Mouse (Mus musculus) spleen, postnatal 36 days (tissue): ENCODE measurements around the gene Tiprl.

Experiments used
- DNase-seq, 2 experiments: peaks; one replicate each; pipeline ENCODE4 v3.0.0; 2022; ENCODE audit warnings: low spot score in 2 of 2, mixed read lengths in 1 of 2

Gene Tiprl

DNA sequence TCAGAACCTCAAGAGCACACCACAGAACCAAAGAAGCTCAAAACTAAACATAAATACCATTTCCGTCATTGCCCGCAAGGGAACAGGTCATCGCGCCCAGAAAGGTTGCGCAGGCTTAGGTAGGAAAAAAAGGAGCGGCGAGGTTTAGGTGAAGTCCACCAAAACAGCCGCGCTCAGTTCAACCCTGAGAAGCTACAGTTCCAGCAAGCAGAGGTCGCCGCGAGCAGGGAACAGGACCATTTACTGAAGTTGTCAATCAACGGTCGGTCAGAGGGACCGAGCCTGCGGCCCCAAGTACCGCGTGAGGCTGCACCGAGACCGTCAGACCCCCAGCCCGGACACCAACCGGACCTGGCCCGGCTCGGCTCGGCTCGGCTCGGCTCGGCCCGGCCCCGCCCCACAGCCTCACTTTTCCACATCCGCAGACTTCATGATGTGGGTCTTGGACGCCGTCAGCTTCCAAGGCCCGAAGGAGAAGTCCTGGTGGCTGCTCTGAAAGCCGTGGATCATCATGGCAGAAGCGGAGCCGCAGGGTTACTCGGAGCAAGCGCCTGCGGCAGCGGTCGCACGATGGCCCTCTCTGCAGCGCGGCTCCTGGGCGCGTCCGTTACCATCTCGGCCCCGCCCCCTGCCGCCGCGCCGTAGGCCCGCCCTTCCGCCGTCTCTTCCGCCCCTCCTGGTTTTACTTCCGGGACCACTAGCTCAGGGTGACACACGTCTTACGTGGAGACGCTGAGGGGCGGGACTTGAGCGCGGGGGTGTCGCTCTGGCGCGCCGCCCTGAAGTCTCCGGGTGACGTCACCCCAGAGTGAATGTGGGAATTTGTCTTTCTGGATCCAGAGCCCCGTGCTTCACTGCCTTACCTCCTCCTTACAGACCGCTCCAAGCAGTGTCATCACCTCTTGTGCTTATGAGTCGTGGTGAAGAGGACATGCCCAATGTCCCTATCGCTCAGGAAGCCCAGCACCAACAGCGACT lies at the start of gene Tiprl:
Gene Tiprl, minus strand, starts transcription at position 676 of the 978 bp plus-strand sequence.
- peak; percentile 96 to 97 for DNase-seq

DNA sequence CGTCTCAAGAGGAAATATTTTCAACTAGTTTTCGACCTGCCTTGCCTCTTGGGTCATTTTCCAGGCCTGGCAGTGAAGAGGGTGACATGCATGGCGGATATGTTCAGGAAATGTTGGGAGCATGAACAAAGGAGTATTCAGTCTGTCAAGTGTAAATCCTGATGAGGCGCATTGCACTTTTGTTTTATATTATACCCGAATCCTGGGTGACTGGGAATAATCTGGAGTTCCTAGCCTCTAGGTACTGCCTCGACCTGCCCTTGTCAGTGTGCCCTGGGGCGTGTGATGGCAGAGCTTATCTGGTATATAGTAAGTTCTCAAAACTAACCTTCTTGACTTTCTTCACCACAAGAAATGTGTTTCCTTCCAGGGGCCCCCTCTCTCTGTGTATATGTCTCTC lies 47.3 kb upstream of the Tiprl start:
- DNase-seq, result no peak

DNA sequence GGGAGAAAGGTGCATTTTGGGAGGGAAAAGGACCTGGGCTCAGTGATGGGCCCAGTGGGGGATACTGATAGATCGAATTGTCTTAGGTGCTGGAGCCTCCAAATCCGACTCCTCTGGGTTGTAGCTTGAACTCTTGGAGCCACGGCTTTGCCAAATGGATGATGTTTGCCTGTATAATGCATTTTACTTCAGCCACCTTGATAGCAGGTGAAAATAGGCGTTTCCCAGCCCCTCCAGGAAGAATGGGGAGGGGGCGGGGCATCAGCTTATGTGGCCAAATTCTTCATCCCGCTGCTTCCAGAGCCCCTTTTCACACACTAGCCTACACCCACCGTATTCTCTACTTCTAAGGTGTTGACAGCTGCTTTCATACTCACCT lies 46.2 kb upstream of the Tiprl start:
- no peak for DNase-seq

DNA sequence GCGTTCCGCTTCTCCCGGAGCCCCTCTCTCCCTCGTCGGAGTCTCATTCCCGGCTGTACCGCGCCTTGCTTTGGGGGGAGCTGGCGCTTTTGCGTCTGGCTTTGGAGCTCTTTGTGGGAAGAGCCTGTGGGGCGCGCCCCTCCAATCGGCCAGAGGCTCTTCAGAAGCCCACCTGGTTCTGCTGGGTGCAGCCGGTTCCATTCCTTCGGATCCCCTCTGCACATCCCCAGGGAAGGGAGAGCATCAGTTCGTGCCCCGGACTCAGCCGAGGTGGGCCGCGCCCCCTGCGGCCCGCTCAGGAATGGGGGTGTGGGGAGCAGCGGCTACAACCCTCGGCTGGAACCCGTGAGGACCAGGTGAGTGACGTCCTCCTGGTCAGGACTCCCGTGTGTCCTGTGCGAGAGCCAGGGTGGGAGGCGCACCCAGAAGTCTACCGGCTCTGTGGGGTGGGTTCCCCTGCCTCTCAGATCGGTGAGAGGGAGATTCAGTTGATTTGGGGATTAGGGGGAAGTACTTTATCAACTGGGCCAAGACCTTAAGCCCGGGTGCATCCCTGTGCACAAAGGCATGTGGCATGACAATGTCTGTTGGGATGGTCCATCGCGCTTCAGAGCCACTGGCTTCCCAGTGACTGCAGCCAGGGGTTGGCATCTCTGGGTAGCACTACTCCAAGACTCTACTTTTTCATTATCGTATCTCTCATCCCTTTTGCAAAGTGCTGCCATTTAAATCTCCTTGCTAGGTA lies 45.6 kb upstream of the Tiprl start:
- no peak for DNase-seq

DNA sequence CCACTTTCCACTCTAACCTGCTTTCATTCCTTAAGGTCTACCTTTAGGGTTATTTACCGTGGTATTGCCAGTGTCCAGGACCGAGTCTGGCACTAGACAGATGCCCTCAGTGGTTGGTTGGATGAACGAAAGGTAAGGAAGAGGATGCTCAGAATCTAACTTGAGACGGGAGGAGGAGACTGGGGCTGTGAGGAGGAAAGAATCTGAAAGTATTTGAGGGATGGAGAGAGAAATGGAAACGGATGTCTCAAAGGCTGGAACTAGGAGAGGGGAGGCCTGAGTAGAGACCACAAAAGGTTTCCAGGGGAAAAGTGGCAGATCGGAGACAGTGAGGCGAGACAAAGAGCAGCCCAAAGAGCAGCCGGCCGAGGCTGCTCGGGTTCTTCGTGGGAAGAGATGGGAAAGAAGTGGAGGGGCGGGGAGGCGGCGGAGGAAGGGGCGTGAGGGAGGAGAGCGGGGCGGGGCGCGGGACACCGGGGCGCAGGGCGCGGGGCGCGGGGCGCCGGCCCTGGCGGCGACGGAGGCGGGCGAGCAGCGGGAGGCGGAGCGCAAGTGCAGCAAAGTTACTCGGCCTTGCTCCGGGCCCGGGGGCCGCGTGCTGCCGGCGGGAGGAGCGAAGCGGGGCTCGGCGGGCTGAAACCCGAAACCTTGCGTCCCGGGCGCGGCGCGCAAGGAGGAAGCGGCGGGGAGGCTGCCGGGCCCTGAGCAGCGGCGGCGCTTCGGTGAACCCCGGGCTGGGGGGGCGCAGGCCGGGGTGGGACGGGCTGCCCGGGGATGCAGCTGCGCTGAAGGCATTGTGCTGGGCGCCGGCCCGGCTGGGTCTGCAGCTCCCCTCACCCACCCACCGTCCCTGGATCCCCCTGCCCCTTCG lies 44.8 kb upstream of the Tiprl start:
- peak; percentile 9 to 26 for DNase-seq

DNA sequence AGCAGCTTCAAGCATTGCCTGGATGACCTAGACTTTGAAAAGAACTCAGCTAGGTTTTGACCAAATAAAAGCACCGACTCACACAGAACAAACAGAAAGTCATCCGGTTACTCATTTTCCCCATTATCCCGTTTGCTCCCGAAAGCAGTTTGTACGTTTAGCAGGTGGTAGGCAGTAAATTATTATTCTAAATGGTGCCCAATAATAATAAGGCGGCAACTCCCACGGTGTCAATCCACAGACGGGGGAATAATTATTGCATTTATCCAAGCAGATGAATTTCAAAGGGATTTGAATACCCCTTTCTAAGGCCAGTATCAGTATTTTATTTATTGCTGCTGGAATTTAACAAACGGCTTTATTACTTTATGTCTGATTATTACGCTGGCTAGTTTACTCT lies 43.9 kb upstream of the Tiprl start:
- DNase-seq, result no peak

DNA sequence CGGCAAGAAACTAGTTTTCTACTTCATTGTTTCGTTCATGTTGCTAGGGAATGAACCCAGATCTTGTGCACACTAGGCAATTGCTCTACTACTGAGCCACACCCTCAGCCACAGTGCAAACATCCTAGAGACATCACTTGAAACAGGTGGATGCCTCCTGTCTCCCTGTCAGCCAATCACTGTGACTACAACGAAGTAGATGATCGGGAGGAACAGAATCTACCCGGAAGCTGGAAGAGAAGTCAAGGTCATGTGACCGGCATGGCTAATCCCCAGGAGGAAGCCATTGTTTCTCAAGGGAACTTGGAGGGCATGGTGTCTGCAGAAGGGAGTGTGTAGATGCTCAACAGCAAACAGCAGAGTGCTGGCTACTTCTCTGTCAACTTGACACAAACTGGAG lies 38.1 kb upstream of the Tiprl start:
- no peak for DNase-seq

DNA sequence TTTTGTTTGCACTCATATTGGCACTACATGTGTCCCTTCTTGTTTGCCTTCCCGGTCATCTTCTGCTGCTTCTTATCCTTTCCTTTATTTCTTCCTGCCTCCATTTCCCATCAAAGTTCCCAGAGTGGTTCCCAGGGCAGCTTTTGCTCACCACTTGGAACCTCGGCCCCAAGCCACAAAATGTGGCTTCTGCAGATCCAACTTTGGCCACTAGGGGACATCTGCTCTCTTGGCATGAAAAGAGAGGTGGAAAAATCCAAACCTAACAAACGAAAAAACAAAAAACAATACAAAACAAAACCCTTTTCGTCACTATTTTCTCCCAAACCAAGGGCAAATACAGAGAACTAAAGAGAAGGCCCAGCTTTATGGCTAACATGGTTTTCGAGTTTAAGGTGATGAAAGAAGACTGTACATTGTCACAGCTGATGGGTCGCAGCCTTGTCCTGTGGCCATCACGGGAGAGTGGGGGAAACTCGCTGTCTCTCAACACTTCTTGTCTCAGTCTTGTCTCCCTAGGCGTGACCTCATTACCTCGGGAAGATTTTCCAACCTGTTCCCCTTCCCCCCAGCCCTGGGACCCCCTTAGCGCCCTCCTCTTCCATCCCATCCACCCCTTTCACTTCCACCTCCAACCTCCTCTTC lies 15.4 kb upstream of the Tiprl start:
- DNase-seq, result no peak

DNA sequence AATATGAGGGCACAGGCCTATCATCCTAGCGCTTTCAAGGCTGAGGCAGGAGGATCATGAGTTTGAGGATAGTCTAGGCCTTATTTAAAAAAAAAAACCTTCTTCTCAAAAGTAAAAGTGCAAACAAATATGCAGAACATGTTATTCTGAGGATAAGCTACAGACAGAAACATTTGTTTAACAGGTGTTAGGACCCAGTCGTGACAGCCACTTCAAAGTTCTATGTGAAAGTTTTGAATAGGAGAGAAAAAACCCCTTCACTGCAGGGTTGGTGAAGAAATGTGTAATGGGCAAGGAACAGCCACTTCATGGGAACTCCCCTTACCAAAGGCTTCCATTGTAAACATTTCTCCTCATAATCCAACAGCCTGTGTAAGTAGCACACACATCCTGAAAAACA lies 13.8 kb upstream of the Tiprl start:
- DNase-seq, result no peak

DNA sequence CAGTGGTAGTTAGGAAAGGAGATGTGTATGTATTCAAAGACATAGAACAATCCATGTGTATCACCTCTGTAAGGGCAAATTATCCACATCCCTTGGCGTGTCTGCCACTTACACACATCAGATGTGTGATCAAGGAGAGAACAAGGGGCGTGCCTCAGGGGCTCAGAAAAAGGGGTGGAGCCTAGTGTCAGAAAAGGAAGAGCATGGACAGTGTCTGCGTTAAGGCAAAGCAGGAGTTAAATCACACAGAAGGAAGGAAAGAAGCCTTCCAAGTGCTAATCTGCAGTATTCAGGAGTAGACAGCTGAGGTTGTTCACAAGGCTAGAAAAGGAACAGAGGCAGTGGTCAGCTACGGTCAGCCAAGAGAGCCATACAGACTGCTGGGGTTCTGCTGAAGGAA lies 12.0 kb upstream of the Tiprl start:
- DNase-seq, result no peak

DNA sequence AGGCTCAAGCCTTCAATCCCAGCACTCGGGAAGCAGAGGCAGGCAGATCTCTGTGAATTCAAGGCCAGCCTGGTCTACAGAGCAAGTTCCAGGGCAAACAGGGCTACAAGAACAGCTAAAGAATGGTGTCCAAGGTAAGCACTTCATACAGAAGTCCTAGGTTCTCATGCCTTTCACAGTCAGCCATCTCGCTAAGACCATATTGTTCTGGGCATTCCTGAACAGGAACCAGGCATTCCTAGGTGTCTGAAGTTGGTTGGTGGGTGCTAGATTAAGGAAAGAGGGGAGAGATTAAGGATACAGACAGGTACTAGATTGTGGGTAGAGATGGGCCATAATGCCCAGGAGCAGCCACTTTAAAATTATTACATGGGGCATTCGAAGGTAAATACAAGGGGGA lies 11.0 kb upstream of the Tiprl start:
- DNase-seq, result no peak

DNA sequence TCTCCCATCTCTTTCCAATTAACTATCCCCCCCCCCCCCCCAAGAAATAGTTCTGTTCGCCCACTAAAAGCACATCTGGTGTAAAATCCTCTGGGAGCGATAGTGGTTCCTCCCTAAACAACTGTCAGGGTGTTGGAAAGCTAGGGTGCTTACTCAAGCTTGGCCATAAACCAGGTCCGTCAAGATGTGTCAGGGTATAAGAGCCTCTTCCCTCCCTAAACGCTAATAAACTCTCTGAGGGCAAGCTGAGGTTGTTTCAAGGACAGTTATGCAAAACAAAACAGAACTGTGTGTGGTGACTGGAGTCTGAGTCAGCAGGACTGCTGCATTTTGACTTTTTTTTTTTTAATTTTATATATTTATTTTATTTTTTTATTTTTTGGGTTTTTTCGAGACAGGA lies 10.3 kb upstream of the Tiprl start:
- no peak for DNase-seq

DNA sequence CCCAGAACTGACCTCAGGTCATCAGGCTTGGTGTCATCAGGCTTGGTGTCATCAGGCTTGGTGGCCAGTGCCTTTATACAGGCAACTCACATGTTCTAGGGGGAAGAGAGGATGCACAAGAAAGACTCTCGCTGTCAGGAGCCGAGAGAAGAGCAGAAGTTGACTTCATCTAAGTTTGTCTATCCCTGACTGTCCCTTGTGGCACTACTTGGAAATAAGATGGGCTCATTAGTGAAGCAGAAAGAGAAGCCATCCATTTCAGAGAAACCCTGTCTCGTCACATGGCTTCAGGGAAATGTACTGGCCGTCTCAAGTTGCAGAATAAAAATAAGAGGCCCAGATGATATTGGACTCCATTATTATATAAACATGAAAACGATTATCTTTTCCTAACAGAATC lies 9.8 kb upstream of the Tiprl start:
- DNase-seq, result no peak

DNA sequence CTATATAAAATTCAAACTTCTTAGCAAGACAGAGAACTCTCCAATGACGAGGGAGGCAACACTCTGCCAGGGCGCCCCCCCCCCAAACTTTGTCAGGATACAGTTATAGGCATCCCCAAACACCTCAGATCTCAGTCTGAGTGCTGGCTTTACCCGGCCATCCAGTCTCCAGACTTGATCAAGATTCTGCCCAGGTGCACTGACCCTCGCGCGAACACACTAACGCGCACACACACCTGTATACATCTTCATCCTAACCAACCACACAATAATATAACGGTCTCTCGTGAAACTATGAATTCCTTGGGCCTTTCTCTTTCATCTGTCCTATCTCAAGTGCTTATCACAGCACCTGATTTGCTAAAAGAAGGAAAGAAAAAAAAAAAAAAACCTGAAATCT lies 950 bp downstream of the Tiprl start:
- DNase-seq, result no peak

DNA sequence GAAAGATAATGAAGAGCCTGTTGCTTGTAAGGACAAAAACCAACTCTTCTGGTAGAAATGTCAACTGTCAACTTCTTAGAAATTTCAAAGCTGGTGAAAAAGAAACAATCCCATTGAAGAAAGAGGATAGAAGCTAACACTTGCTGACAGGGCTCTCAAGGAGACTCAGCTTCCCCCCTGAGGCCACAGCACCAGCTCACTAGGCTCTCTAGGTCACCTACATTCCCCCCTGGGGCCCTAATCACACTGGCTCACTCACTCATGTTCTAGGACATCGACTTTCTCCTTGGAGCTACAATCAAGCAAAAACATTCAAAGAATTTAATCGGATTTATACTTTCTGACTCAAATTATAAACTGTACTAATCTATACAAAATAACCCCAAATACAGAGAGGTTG lies 3.0 kb downstream of the Tiprl start:
- DNase-seq, result no peak

DNA sequence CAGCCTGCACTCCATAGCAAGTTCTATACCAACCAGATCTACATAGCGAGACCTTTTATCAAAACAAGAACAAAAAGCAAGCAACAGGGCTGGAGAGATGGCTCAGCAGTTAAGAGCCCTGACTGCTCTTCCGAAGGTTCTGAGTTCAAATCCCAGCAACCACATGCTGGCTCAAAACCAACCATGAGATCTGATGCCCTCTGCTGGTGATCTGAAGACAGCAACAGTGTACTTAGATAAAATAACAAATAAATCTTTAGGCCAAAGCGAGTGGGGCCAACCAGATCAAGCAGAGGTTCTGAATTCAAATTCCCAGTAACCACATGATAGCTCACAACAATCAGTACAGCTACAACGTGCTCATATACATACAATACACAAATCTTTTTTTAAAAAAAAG lies 6.1 kb downstream of the Tiprl start:
- DNase-seq, result no peak

DNA sequence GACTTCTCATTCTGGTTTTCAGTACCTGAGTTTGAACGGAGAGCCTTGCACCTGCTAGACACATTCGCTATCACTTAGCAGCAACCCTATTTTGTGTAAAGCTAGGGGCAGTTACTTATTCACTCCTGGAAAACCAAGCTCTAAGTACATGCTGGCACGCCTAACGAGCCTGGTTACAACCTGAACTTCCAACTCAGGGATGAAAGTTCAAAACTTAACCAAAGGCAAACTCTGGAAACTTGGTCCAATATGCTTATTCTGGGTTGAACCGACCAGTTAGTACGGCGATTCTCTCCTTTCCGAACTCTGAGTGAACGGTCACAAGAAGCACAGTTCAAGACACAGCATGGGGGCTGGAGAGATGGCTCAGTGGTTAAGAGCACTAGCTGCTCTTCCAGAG lies 7.2 kb downstream of the Tiprl start:
- DNase-seq, result no peak

DNA sequence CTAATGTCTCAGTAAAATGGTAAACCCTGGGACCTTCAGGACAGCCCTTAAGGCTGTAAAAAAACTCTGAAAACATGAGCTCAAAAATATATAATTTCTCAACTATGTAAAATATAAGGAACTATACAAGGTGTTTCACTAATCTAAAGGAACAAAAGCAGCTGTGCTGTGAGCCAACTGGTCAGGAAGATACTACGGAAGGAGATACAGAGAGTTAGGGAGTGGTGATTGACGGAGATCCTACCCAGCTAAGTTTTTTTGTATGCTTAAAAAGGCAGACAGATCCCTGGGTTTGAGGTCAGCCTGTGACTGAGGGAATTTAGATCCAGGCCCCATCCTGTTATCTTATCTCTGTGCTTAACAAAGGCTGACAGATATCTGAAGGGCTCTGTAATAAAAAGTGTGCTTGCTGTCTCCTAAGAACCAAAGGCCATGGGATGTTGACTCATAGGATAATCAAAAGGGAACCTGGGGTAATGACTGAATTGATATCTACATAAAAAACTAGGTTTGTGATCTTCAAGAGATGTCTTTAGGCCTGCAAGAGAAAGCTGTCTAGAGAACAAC lies 19.7 kb downstream of the Tiprl start:
- no peak for DNase-seq

DNA sequence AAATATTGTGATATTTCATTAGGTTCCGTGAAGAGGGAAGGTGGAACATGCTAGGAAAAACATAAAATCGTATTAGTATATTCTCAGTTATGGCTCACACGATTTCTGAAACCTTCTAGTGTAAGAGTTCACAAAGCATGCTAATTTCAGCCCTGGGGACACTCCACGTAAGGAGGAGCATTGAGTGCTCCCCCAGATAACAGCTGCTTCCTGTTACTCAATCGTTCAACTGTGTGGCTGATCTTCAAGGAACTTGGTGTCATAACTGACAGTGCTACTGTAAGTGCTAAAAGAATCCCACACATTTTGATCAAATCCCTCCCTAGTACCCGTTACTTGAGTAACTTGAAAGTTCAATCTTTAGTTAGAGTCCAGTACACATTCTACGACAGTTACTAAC lies 21.0 kb downstream of the Tiprl start:
- peak; percentile 29 to 32 for DNase-seq

DNA sequence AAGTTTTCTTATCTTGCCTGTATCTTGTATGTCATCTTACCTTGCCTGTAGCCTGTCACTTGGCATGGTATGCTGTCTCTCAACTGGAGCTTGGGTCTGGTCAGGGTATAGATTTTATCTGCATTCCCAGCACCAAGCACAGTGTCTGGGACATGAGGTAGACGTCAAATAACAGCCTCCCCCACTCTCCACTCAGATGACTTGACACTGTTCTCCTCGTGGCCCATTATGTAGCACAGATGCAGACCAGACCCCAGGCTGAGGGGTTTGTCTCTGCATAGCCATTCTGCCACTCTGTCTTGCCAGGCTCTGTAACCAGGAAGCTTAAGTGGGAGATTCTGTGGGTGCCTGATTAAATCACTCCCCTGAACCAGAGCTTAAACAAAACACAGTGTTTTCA lies 31.2 kb downstream of the Tiprl start:
- DNase-seq, result no peak

DNA sequence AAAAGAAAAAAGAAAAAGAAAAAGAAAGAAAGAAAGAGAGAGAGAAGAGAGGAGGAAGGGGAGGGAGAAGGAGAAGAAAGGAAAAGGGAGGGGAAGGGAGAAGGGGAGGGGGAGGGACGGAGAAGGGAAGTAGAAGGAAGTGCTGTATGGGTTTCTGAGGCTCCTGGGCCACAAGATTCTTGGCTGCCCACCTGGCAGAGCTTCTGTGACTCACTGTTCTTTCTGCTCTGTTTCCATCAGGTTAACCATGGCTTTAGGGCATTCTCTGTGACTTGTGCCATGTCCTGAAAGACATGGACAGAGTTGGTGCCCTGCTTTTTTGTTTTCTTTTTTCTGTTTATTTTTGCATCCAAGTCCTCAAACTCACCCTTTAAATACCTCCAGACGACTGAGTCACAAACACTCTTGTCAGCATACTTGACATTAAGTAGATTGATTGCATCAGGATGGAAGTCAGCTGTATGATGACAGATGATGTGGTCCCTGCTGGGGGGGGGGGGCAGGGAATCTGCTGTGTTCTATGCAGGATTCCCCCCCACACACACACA lies 33.2 kb downstream of the Tiprl start:
- DNase-seq, result no peak
